Mouse (Mus musculus) CH12.LX (cell line): ENCODE data around the gene Vamp4. TPM values are rescaled to one million over a fixed set of nuclear protein-coding genes. Genes with fewer than 3 reads are reported as not detected.

Source experiments
- DNase-seq: peaks from one replicate; pipeline ENCODE4 v3.0.0-alpha.2; 2013; ENCODE audit errors: extremely low read depth
- H3K27ac ChIP-seq: 2 replicates; pipeline ENCODE4 v1.5.1; 2012; ENCODE audit warnings: low read depth, mild to moderate bottlenecking, control low read depth, moderate library complexity; ENCODE audit not compliant: insufficient read depth
- H3K27me3 ChIP-seq: replicated peaks from 2 replicates; pipeline ENCODE3; 2012; ENCODE audit warnings: inconsistent platforms
- H3K36me3 ChIP-seq, 2 experiments: replicated peaks in 1 of 2; 2 replicates each; pipeline versions ENCODE3 to v1.6.1; 2012; ENCODE audit warnings: inconsistent platforms in 1 of 2, low read length in 1 of 2, mild to moderate bottlenecking in 1 of 2, mixed read lengths in 1 of 2, moderate library complexity in 1 of 2; ENCODE audit not compliant: control insufficient read depth in 1 of 2, insufficient read depth in 1 of 2
- H3K4me1 ChIP-seq, 2 experiments: 2 replicates each; pipeline ENCODE4 v1.6.1; 2012; ENCODE audit warnings: inconsistent platforms in 1 of 2, moderate library complexity in 1 of 2; ENCODE audit not compliant: insufficient read depth in 2 of 2, control insufficient read depth in 1 of 2
- H3K4me2 ChIP-seq: 2 replicates; pipeline ENCODE4 v1.6.1; 2012; ENCODE audit warnings: low read depth, mild to moderate bottlenecking, control low read depth; ENCODE audit not compliant: poor library complexity, insufficient read depth, severe bottlenecking
- H3K4me3 ChIP-seq, 3 experiments: fragments of 150-350 bp in 1 of 3; sonication (generic) in 1 of 3; replicated peaks in 1 of 3; 2 replicates each; pipeline versions ENCODE3 to v1.5.1; 2011 to 2012; ENCODE audit warnings: low read depth in 2 of 3, low read length in 2 of 3, mild to moderate bottlenecking in 2 of 3, moderate library complexity in 2 of 3, control low read depth in 1 of 3, improper control_type of control experiment in 1 of 3, inconsistent platforms in 1 of 3, mixed read lengths in 1 of 3; ENCODE audit not compliant: poor library complexity in 1 of 3
- H3K79me2 ChIP-seq: replicated peaks from 2 replicates; pipeline ENCODE4 v1.6.1; 2012; ENCODE audit warnings: mild to moderate bottlenecking, moderate library complexity; ENCODE audit not compliant: control insufficient read depth, poor library complexity, insufficient read depth, severe bottlenecking; ENCODE audit errors: extremely low read depth
- H3K9ac ChIP-seq: 2 replicates; pipeline ENCODE4 v1.6.1; 2012; ENCODE audit warnings: low read depth, mild to moderate bottlenecking, control low read depth, moderate library complexity; ENCODE audit not compliant: insufficient read depth
- H3K9me3 ChIP-seq: replicated peaks from 2 replicates; pipeline ENCODE3; 2012; ENCODE audit warnings: low read length, inconsistent platforms, mixed read lengths
- CTCF ChIP-seq, 2 experiments: IDR thresholded peaks in 1 of 2; conservative IDR thresholded peaks in 1 of 2; 2 replicates each; pipeline ENCODE4 v1.5.1; 2011 to 2012; ENCODE audit warnings: low read depth in 2 of 2, low read length in 2 of 2, improper control_type of control experiment in 1 of 2, inconsistent platforms in 1 of 2, mild to moderate bottlenecking in 1 of 2, moderate library complexity in 1 of 2
- ETS1 ChIP-seq: conservative IDR thresholded peaks from 2 replicates; pipeline ENCODE4 v1.6.1; 2012; ENCODE audit warnings: low read depth, mild to moderate bottlenecking, inconsistent platforms, low read length, improper control_type of control experiment, moderate library complexity
- IRF4 ChIP-seq: IDR thresholded peaks from 2 replicates; pipeline ENCODE4 v1.6.1; 2014; ENCODE audit warnings: low read depth, mild to moderate bottlenecking, inconsistent platforms, low read length, improper control_type of control experiment
- MAX ChIP-seq: IDR thresholded peaks from 2 replicates; pipeline ENCODE4 v1.6.1; 2011; ENCODE audit warnings: low read length, improper control_type of control experiment
- NRF1 ChIP-seq: IDR thresholded peaks from 2 replicates; pipeline ENCODE4 v1.6.1; 2014; ENCODE audit warnings: low read depth, mild to moderate bottlenecking, inconsistent platforms, low read length, improper control_type of control experiment, moderate library complexity
- POLR2A ChIP-seq: IDR thresholded peaks from 2 replicates; pipeline ENCODE4 v1.6.1; 2011; ENCODE audit warnings: low read depth, mild to moderate bottlenecking, improper control_type of control experiment, low read length
- POLR2AphosphoS2 ChIP-seq: IDR thresholded peaks from 2 replicates; pipeline ENCODE4 v1.6.1; 2011; ENCODE audit warnings: low read depth, low read length, improper control_type of control experiment
- SIN3A ChIP-seq: IDR thresholded peaks from 2 replicates; pipeline ENCODE4 v1.6.1; 2012; ENCODE audit warnings: low read length, improper control_type of control experiment, inconsistent platforms
- SMC3 ChIP-seq: IDR thresholded peaks from 2 replicates; pipeline ENCODE4 v1.6.1; 2011; ENCODE audit warnings: low read depth, low read length, improper control_type of control experiment
- UBTF ChIP-seq: IDR thresholded peaks from 2 replicates; pipeline ENCODE4 v1.6.1; 2012; ENCODE audit warnings: low read depth, mild to moderate bottlenecking, inconsistent platforms, low read length, improper control_type of control experiment, moderate library complexity
- USF2 ChIP-seq: conservative IDR thresholded peaks from 2 replicates; pipeline ENCODE4 v1.6.1; 2011; ENCODE audit warnings: low read depth, low read length, improper control_type of control experiment
- ZKSCAN1 ChIP-seq: IDR thresholded peaks from 2 replicates; pipeline ENCODE4 v1.6.1; 2012; ENCODE audit warnings: low read depth, inconsistent platforms, low read length, improper control_type of control experiment, borderline replicate concordance
- ZNF384 ChIP-seq: IDR thresholded peaks from 2 replicates; pipeline ENCODE4 v1.6.1; 2012; ENCODE audit warnings: low read depth, low read length, improper control_type of control experiment, inconsistent platforms
- dilution Hi-C: fragments of 300-500 bp; cut with MboI; formaldehyde crosslinking; loops from 2 replicates; pipeline ENCODE4 v1.14.3; 2020; ENCODE audit warnings: low sequenced_read_pairs; ENCODE audit not compliant: extremely low pct_unique_long_range_greater_than_20kb, extremely low pct_ligation_motif_present
- in situ Hi-C: fragments of 300-500 bp; cut with MboI; formaldehyde crosslinking; loops from 3 replicates; pipeline ENCODE4 v1.14.3; 2019; ENCODE audit warnings: low sequenced_read_pairs, low pct_ligation_motif_present, low pct_unique_long_range_greater_than_20kb, mixed read lengths
- polyA plus RNA-seq: library from polyadenylated mRNA; unstranded; fragments of >175 nt; gene quantifications from 2 replicates; pipeline ENCODE4 v1.2.1, GENCODE M21; 2012; ENCODE audit warnings: low read depth; ENCODE audit not compliant: insufficient read length
- total RNA-seq, 2 experiments: library from RNA; depleted of rRNA; stranded (reverse); fragments of 300-350 nt in 1 of 2; fragments of >200 nt in 1 of 2; gene quantifications; 2 replicates each; pipeline ENCODE4 v1.2.3; 2012 to 2014

The Vamp4 gene
- total and polyA plus RNA-seq, 3 experiments, result 17.9 to 38.5 (median 36.8) TPM

GRCm38 (mm10) chr1:162646083-162646686 is 75.9 kb downstream of the Vamp4 start:
- in situ Hi-C loops, result no loop called here
- peak; percentile 31 for DNase-seq
- TF ChIP-seq SMC3 (peak; percentile 18; the same call in 1 of the 2 replicates), POLR2A (no peak), ETS1 (no peak), POLR2AphosphoS2 (no peak), USF2 (no peak), ZNF384 (no peak), CTCF (conservative IDR thresholded peaks at IDR 0.05 in 1 of 2, IDR thresholded peaks at IDR 0.05 in 1 of 2; ENCODE audit: low read depth in 2 of 2, low read length in 2 of 2) (peak; percentile 20 to 53; a peak in 2 of 4 replicates), ZKSCAN1 (no peak), IRF4 (no peak), MAX (peak; percentile 46; the same call in 1 of the 2 replicates), UBTF (no peak)

DNA sequence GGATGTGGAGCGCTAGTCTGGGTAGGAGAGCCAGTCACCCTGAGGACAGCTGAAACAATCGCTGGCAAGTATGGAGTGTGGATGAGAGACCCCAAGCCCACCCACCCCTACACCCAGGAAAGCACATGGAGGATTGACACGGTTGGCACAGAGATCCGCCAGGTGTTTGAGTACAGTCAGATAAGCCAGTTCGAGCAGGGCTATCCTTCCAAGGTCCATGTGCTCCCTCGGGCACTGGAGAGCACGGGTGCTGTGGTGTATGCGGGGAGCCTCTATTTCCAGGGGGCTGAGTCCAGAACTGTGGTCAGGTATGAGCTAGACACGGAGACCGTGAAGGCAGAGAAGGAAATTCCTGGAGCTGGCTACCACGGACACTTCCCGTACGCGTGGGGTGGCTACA is 78.1 kb downstream of the Vamp4 start:
- H3K9me3 ChIP-seq, result no peaks in the 10 kb centered on the region

More at GRCm38 (mm10) chr1:162646083-162646686, 75.9 kb downstream of the Vamp4 start:
- dilution Hi-C loops, result no loop called here
- Histone ChIP-seq H3K4me2 (no peak overlapping the region), H3K27ac (no peak overlapping the region), H3K4me3 (no peak overlapping the region), H3K36me3 (no peaks in the 10 kb centered on the region), H3K79me2 (no peaks in the 10 kb centered on the region), H3K9me3 (no peaks in the 10 kb centered on the region), H3K9ac (no peak overlapping the region), H3K4me1 (peaks cover 0 to 3% of the 10 kb centered on the region in 2 experiments; a peak in 1 of 4 replicates), H3K27me3 (no peaks in the 10 kb centered on the region)

More for the DNA sequence above, 78.1 kb downstream of the Vamp4 start:
- Histone ChIP-seq H3K9ac (no peak overlapping the region), H3K4me1 (peaks cover 0 to 3% of the 10 kb centered on the region in 2 experiments; a peak in 1 of 4 replicates), H3K4me3 (no peak overlapping the region), H3K79me2 (no peaks in the 10 kb centered on the region), H3K4me2 (no peak overlapping the region), H3K36me3 (no peaks in the 10 kb centered on the region), H3K27ac (no peak overlapping the region), H3K27me3 (no peaks in the 10 kb centered on the region)
- in situ Hi-C loops (no loop called here), dilution Hi-C loops (no loop called here)
- TF ChIP-seq NRF1 (no peak), ZKSCAN1 (no peak), SIN3A (no peak)
- no peak for DNase-seq

Other genes starting within 250 kb of the Vamp4 start
- gene Dnm3, start 92.5 kb upstream of the Vamp4 start, total RNA-seq (2012; rRNA removed), result 5.1 and 6.9 TPM in 2 replicates
- 3.6 and 4.0 TPM in 2 replicates for gene Dnm3, start 92.5 kb upstream of the Vamp4 start, total RNA-seq (2014; rRNA removed)
- gene Dnm3, start 92.5 kb upstream of the Vamp4 start, polyA plus RNA-seq, result 9.5 and 10.3 TPM in 2 replicates
- gene Mettl13, start 22.0 kb upstream of the Vamp4 start, total RNA-seq (2012; rRNA removed), result 22.8 and 31.5 TPM in 2 replicates
- 23.8 and 26.8 TPM in 2 replicates for gene Mettl13, start 22.0 kb upstream of the Vamp4 start, total RNA-seq (2014; rRNA removed)
- gene Mettl13, start 22.0 kb upstream of the Vamp4 start, polyA plus RNA-seq, result 54.5 and 58.5 TPM in 2 replicates
- not detected in 2 replicates for gene Myoc, start 68.6 kb downstream of the Vamp4 start, total RNA-seq (2012; rRNA removed)
- gene Myoc, start 68.6 kb downstream of the Vamp4 start, total RNA-seq (2014; rRNA removed), result not detected in 2 replicates
- gene Myoc, start 68.6 kb downstream of the Vamp4 start, polyA plus RNA-seq, result not detected in 2 replicates
- gene Myocos, start 87.7 kb downstream of the Vamp4 start, total RNA-seq (2012; rRNA removed), result not detected in 2 replicates
- not detected in 2 replicates for gene Myocos, start 87.7 kb downstream of the Vamp4 start, total RNA-seq (2014; rRNA removed)
- not detected in 2 replicates for gene Myocos, start 87.7 kb downstream of the Vamp4 start, polyA plus RNA-seq
- 59.8 and 63.4 TPM in 2 replicates for gene Prrc2c, start 170.0 kb downstream of the Vamp4 start, total RNA-seq (2012; rRNA removed)
- 26.4 and 30.9 TPM in 2 replicates for gene Prrc2c, start 170.0 kb downstream of the Vamp4 start, total RNA-seq (2014; rRNA removed)
- 117 and 144 TPM in 2 replicates for gene Prrc2c, start 170.0 kb downstream of the Vamp4 start, polyA plus RNA-seq
- gene Fmo4, start 243.5 kb downstream of the Vamp4 start, total RNA-seq (2012; rRNA removed), result not detected in 2 replicates
- gene Fmo4, start 243.5 kb downstream of the Vamp4 start, total RNA-seq (2014; rRNA removed), result not detected in 2 replicates
- gene Fmo4, start 243.5 kb downstream of the Vamp4 start, polyA plus RNA-seq, result not detected in 2 replicates